Mouse (Mus musculus) cortical plate, adult 2 months (tissue): Measurements from ENCODE around the gene Akt1.

Experiments used
- CTCF ChIP-seq: fragments of 200-500 bp; IDR thresholded peaks from 2 replicates; pipeline ENCODE4 v1.5.1; 2011; ENCODE audit warnings: mild to moderate bottlenecking, control low read depth, low read length; ENCODE audit not compliant: insufficient read depth; ENCODE audit errors: extremely low read depth
- POLR2A ChIP-seq: fragments of 200-500 bp; IDR thresholded peaks from 2 replicates; pipeline ENCODE4 v1.6.1; 2011; ENCODE audit warnings: mild to moderate bottlenecking, low read length, control low read depth; ENCODE audit not compliant: insufficient read depth; ENCODE audit errors: extremely low read depth

- TF ChIP-seq POLR2A = no peak
- no peak for TF ChIP-seq CTCF
Measured at GRCm38 (mm10) chr12:112673576-112674091, 1.1 kb downstream of the Akt1 start.
